In genomic region chr17:28141205-28141650, GRCm38 (mm10) we compare ENCODE assay signal across 8 mouse cellular contexts. TPM values are rescaled to one million over a fixed set of nuclear protein-coding genes. Genes with fewer than 3 reads are reported as not detected.
DNase-seq lines count a peak whose midpoint lies in the region; ATAC-seq and TF ChIP-seq lines count a peak whose summit lies in the region.

No protein-coding gene starts in this region.

- peak overlapping the region; percentile 65 for H3K4me2 ChIP-seq in liver, embryonic 14.5 days (ENCODE audit: low read depth)

- TF ChIP-seq EP300 in liver, embryonic 14.5 days (IDR thresholded peaks at IDR 0.05; ENCODE audit: low read depth) = no peak

- H3K4me3 ChIP-seq in liver, embryonic 14.5 days (ENCODE audit: insufficient read depth in 1 of 2, low read depth in 2 of 2, low read length in 2 of 2) = peak overlapping the region in 1 of 2 experiments; percentile 2; a peak in 1 of 4 replicates

- no peaks in the 10 kb centered on the region for H3K9me3 ChIP-seq in liver, embryonic 14.5 days (ENCODE audit: control insufficient read depth, low read length)

- no peak for ATAC-seq in liver, embryonic 14.5 days (ENCODE audit: insufficient read depth)
- ATAC-seq in megakaryocyte, adult 5-6 weeks (ENCODE audit: poor library complexity, severe bottlenecking) = no peak

- H3K36me3 ChIP-seq in liver, embryonic 14.5 days (replicated peaks; ENCODE audit: control insufficient read depth, insufficient read depth, low read depth) = no peaks in the 10 kb centered on the region

- 0 out of 4 replicates have a peak, but pooled peaks cover 0 to 3% of the 10 kb centered on the region in 2 experiments for H3K4me1 ChIP-seq in liver, embryonic 14.5 days (replicated peaks; ENCODE audit: control insufficient read depth in 2 of 2, insufficient read depth in 2 of 2, low read length in 1 of 2)

- no peak overlapping the region for H3K27ac ChIP-seq in liver, embryonic 14.5 days

- TF ChIP-seq CTCF in liver, embryonic 14.5 days (IDR thresholded peaks at IDR 0.05; ENCODE audit: low read depth) = no peak

- 2% methylated on average over 15 of the region's 15 CpGs for WGBS in liver, embryonic 14.5 days (ENCODE audit: insufficient replicate concordance)

- H3K9ac ChIP-seq in liver, embryonic 14.5 days (replicated peaks) = no peak overlapping the region

- peak; percentile 60 to 87 for DNase-seq in adrenal gland, adult (ENCODE audit: inconsistent age in 2 of 2, low spot score in 1 of 2)
- DNase-seq in adrenal gland, postnatal 10 days = no peak
- DNase-seq in retina, embryonic 14.5 days (ENCODE audit: low spot score) = peak; percentile 58
- no peak for DNase-seq in retina, postnatal 1 day
- DNase-seq in liver, embryonic 14.5 days (ENCODE audit: low read depth in 3 of 3, low spot score in 3 of 3) = no peak
- DNase-seq in frontal cortex, postnatal 25 days (ENCODE audit: low spot score in 2 of 2) = no peak
- no peak for DNase-seq in urinary bladder, postnatal 36 days (ENCODE audit: low spot score in 2 of 2)

- peaks cover 59% of the 10 kb centered on the region for H3K27me3 ChIP-seq in liver, embryonic 14.5 days (ENCODE audit: control insufficient read depth, insufficient read depth, low read length)

RNA-seq across cellular contexts. Expression of gene Scube3, which starts 0.7 kb away (rescaled TPM):
- 10 to 100 TPM; 14.4 to 15.2 TPM for total RNA-seq in adrenal gland, postnatal 10 days (2021)
- polyA plus RNA-seq in liver, embryonic 14.5 days (2012; rRNA removed) = 0.30 and 0.33 TPM in 2 replicates
- polyA plus RNA-seq in liver, embryonic 14.5 days (2014; fragmentation: Nextera tagmentation; extraction: Ambion mirVana) = 0.16 and 0.23 TPM in 2 replicates
- total RNA-seq in megakaryocyte, adult 5-6 weeks (2015) = not detected in 2 replicates
- not detected in 2 replicates for total RNA-seq in megakaryocyte, adult 5-6 weeks (2017)

RNA-seq across cellular contexts. Expression of gene Zfp523, which starts 35.7 kb away (rescaled TPM):
- total RNA-seq in adrenal gland, postnatal 10 days (2021) = 10 to 100 TPM; 31.3 to 39.3 TPM
- 6.1 and 7.5 TPM in 2 replicates for polyA plus RNA-seq in liver, embryonic 14.5 days (2012; rRNA removed)
- polyA plus RNA-seq in liver, embryonic 14.5 days (2014; fragmentation: Nextera tagmentation; extraction: Ambion mirVana) = 4.3 and 5.4 TPM in 2 replicates
- total RNA-seq in megakaryocyte, adult 5-6 weeks (2015) = 4.2 and 6.4 TPM in 2 replicates
- total RNA-seq in megakaryocyte, adult 5-6 weeks (2017) = 7.1 and 8.1 TPM in 2 replicates

Comparison
In these comparisons a context has a peak if more than half of its experiments do, and no peak if none do; other contexts are left out.
1. DNase-seq: peak in adrenal gland, adult (2 of 2) and retina, embryonic 14.5 days (single experiment); none in adrenal gland, postnatal 10 days (single experiment), retina, postnatal 1 day (single experiment), liver, embryonic 14.5 days (0 of 3), frontal cortex, postnatal 25 days (0 of 2) and urinary bladder, postnatal 36 days (0 of 2).
2. RNA of gene Scube3, which starts 0.7 kb away (total RNA-seq): 14.4 to 15.2 TPM in adrenal gland, postnatal 10 days; not detected in megakaryocyte, adult 5-6 weeks; every median in the first group is over 10 times any median in the second.